Mouse (Mus musculus) erythroid progenitor cell, adult 5-6 weeks (primary cell): Measurements from ENCODE around the gene Zfp646. TPM values are rescaled to one million over a fixed set of nuclear protein-coding genes. Genes with fewer than 3 reads are reported as not detected.

Source experiments
- ATAC-seq: replicated peaks from 2 replicates; pipeline ENCODE4 v1.8.0; 2016; ENCODE audit warnings: moderate number of reproducible peaks, mild to moderate bottlenecking, moderate TSS enrichment, inconsistent platforms; ENCODE audit not compliant: poor library complexity, low FRiP score, severe bottlenecking
- total RNA-seq, 2 experiments: library from RNA; stranded (forward) in 1 of 2; stranded (reverse) in 1 of 2; fragments of 150-400 nt in 1 of 2; fragments of 186-747, 209-891 nt in 1 of 2; gene quantifications; 2 replicates each; pipeline versions ENCODE4 v1.2.3 to v1.2.4; 2015 to 2017; ENCODE audit warnings: low replicate concordance in 2 of 2

Zfp646 gene
- total RNA-seq, 2 experiments from 2014 or later, result 31.4 to 34.3 TPM

DNA sequence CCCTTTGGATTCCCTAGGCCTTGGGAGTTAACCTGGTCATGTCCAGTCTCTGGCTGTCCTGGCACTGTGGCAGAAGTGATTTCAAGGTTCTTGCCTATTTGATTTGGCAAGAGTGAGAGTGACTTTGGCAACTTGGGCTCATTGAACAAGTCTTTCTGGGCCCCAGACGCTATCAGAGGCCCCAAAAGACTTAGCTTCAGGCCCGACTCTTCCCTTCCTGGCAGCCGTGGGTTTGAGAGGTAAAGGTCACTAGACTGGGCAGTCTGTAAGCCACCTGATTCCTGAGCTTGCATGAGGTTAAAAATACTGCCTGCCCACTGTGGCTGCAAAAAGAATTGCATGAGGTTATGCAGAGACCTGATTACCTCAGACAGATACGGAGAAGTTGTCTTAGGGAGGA lies 32.6 kb downstream of the Zfp646 start:
- no peak for ATAC-seq

DNA sequence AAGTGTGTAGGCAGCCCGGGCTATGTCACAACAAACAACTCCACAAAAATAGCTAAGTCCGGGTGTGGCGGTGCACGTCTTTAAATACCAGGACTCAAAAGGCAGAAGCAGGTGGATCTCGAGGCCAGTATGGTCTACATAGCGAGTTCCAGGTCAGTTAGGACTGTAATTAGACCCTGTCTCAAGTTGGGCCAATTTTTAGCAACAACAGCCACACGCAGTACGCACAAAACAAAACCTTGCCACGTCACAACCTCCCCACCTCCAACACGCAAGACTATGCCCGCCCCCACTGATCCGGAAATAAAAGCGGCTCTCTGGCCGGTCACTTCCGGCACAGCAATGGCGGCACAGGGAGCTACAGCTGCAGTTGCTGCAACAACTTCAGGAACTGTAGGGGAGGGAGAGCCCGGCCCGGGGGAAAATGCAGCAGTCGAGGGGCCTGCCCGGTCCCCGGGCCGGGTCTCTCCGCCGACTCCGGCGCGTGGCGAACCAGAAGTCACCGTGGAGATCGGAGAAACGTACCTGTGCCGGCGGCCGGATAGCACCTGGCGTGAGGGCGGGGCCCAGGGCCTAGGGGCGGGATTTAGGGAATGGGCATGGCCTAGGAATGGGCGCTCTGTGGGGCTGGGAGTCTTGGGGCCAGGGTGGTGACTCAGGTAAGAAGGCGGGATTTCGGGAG lies 36.3 kb downstream of the Zfp646 start, which contains the start of gene Kat8:
Kat8 (plus strand) TSS at position 327 of the 682 bp plus-strand sequence.
- ATAC-seq, result peak; percentile 98

DNA sequence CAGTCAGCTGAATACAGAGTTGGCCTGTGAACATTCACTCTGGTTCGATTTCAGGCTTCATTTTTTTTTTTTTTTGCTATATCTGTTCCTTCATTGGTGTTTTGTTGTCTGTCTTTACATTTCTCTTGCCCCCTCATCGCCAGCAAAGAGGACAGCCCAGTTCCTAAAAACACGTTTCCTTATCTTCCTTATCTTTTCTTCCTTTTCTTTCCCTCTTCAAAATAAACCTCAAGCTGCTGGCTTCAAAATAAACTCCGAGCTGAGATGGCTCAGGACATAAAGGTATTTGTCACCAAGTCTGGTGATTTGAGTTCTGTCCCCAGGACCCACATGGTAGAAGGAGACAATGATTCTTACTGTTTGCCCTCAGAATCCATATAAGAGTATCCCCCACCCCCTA lies 36.9 kb downstream of the Zfp646 start:
- no peak for ATAC-seq

DNA sequence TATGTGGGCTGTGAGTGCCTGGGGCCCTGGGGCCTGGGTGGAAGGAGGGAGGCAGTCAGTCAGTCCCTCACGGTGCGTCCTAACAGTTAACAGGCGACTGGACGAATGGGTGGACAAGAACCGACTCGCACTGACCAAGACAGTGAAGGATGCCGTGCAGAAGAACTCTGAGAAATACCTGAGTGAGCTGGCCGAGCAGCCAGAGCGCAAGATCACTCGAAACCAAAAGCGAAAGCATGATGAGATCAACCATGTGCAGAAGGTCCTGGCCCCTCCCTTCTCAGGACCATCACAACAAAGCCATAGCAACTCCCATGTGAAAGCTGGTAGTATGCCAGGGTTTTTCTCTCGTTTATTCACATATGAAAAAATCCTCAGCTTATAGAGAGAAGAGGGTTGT lies 39.3 kb downstream of the Zfp646 start:
- no peak for ATAC-seq

DNA sequence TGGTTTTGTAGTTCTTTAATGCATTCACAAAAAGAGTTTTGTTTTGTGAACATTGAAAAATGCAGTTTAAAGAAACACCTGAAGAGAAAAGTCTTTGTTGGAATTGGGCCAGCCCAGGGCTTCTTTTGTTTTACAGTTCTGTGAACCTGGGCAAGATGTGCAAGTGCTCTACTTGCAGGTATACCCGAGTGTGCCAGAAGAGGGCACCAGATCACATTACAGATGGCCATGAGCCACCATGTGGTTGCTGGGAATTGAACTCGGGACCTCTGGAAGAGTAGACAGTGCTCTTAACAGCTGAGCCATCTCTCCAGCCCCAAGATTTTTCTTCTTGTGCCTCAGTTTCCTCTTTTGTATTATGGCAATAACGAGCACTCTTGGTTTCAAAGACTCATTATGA lies 42.2 kb downstream of the Zfp646 start:
- no peak for ATAC-seq

DNA sequence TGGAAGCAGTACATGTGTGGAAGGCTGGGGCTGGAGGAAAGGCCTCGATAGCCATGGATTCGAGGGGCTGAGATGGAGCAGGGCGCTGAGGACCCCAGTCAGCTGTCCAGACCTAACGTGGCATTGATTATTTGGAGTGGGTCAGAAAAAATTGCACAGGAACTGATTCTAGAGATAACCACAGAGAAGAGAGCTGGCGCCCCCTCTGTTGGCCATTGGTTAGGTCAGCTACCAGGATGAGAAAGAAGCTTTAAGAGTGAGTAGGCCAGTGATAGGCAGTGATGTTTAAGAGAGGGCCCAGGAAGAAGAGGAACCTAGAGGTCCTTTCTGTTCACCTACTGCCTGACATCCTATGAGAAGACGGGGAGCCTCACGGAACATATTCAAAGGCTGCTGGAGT lies 43.3 kb downstream of the Zfp646 start:
- no peak for ATAC-seq

DNA sequence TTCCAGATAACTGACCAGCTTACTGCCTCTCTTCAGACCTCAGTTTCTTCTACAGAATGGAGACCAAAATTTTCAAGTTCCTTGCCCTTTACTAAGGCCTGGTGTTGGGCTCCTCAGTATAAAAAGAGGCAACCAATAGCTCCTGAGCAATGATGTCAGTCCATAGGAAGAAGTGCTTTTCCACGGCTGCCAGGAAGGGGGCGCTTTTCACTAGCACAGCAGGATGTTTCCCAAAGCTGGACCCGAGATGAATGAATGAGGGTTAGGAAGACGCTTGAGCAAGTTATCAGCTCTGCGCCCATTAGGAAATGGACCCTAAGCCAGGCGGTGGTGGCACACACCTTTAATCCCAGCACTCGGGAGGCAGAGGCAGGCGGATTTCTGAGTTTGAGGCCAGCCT lies 45.5 kb downstream of the Zfp646 start:
- ATAC-seq, result no peak

DNA sequence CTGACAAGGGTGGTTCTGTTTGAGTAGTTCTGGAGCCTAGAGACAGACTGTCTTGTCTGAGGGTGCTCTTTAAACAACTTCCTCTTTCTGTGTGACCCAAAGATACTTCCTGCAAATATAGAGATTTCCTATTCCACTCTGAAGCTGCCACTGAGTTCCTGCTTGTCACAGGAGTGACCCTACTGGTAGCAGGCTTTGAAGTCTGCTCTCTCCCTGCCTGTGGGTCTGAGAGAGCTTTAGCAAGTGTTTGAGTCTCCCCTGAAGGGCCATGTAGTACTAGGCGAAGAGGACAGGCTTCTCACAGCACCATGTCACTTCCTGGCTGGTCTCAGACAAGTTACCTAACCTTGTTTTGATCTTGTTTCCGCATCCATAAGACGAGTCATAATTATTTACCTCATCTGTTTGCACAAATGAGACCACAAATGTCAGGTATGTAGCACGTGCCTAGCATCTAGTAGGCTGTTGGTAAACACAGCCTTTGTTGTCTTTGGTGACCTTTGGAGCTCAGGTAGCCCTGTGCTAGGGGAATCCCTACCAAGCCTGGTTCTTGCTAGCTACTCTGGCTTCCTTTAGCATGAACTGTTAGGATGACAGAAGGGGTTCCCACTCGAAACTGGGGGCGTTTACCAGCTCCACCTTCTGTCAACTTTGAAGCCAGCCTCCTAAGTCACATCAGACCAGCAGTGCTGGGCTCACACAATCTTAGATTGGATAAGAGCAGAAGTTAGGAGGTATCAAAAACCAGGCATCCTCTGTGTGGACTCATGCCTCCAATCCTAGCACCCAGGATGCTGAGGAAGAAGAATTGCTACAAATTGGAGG lies 46.6 kb downstream of the Zfp646 start:
- no peak for ATAC-seq

DNA sequence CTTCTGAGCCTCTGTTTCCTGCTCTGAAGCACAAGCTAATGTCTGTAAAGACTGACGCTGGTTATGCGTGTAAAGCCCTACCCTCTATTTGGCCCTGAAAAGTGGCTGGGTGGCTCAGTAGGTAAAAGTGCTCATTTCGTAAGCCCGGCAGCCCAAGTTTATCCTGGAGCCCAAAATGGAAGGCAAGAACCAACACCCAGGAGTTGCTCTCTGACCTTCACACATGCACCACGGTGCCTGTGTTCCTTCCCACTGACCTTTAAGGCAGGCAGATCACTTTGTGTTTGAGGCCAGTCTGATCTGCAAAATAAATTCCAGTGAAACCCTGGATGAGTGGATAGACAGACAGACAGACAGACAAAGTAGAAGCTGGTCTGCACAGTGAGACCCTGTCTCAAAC lies 47.7 kb downstream of the Zfp646 start:
- no peak for ATAC-seq

DNA sequence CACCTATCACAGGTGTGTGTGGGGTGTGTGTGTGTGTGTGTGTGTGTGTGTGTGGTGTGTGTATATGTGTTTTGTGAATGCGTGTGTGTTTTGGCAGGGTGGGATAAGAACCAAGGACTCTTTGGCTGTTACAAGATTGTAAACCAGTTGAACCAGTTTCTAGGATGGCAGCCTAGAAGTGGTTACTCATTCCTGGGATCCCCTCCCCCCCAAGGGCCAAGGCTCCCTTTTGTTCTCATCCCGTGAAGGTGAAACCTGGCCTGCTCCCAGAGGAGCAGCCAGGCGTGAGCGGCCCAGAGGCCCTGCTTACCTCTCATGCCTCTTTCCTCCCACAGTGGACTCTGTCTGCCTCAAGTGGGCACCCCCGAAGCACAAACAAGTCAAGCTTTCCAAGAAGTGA lies 49.2 kb downstream of the Zfp646 start:
- ATAC-seq, result no peak

DNA sequence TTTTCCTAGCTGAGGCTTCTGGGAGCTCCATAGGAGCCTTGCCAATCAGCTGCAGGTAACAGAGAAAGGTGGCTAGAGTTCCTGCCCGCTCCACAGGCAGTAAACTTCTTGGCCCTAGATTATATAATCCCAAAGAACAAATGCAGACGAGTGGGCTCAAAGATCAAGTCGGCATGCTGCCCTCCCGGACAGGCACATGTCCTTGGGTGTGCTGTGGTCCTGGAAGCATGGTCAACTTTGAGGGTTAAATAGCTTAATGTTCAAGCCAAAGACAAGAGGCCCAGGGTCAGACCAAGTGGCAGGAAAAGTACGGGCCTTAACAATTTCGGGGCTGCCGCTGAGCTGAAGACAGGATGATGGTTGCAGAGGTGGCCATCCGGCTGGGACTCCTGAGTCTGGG lies 50.0 kb downstream of the Zfp646 start:
- ATAC-seq, result no peak

DNA sequence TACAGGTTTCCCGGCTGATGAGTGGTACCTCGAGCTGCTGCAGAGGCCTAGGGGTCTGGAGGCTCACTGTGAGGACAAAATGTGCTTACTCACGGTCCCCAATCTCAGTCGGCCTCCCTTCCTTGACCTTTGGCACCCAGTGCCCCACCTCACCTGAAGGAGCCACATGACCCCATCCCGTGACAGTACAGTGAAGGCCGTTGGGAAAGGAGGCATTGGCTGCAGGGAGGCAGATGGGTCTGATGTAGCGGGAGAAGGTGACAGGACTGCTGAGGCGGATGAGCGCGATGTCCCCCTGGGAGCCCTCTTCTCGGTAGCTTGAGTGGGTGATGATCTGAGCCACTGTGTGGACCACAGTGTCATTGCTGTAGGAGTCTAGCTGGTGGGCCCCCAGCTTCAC lies 50.8 kb downstream of the Zfp646 start:
- no peak for ATAC-seq

DNA sequence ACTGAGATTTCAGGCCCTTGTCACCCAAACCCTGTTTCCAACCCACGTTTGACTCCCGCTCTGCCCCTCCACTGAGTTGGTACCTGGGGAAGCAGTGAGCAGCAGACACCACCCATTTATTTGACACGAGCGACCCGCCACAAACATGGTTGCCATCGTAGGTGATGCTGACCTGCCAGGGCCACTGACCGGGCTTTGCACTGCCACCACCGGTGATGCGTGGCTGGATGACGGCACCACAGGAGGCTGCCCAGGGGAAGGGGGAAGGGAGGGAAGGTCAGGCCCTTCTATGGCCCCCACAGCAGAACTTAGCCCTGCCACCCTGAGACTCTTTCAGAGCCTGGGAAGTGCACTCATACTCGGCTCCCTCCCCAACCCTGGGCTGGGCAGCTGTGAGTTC lies 51.7 kb downstream of the Zfp646 start:
- ATAC-seq, result no peak

DNA sequence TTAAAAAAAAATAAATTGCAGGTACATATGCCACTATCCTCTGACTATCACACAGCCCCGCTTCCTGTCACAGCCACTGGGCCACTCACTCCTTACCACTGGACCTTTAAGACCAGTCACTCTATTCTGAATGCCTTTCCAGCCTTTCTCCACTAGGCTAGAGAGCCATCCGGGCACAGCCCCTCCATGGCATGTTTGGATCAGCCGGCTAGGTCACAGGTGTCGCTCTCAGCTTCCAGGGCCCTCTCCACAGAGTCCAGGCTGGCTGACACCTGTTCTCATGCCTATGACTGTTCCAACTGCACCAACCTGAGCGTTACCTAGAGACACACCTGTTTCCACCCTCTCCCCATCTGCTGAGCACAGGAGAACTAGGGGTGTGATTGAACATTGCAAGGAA lies 52.6 kb downstream of the Zfp646 start:
- ATAC-seq, result no peak

DNA sequence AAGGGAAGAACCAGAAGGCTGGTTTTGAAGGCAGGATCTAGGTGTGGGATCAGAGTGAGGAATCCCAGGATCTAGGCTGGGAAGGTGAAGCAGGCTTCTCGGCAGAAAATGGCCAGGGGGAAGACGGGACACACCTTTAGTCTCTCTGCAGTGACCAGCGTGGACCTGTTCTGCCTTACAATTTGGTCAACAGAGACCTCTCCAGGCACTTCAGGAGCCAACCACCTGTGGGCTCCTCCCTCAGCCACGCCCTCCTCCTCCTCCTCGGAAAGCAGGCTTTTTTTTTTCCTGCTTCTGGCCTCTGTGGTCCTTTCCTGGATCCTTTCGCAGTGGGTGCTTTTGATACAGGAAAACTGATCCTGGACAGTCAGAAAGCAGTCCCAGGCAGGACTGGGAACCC lies 53.9 kb downstream of the Zfp646 start, which contains the start of gene Prss8:
Prss8 (minus strand) TSS at position 182 of the 400 bp plus-strand sequence.
- ATAC-seq, result no peak

DNA sequence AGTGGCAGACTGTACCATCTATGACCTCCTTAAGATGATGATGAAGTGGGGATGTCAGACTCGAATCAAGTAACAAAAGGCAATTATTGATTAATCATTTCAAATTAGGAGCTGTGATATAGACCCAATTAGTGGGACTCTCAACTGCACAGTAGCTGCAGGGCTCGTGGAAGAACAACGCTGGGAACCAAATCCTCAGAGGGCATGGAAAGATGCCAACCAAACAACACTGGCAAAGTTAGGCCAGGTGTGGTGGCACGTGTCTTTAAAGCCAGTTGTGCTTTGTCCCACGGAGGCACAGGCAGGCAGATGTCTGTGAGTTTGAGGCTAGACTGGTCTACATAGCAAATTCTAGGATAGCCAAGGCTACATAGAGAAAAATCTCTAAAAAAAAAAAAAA lies 54.6 kb downstream of the Zfp646 start:
- ATAC-seq, result no peak

DNA sequence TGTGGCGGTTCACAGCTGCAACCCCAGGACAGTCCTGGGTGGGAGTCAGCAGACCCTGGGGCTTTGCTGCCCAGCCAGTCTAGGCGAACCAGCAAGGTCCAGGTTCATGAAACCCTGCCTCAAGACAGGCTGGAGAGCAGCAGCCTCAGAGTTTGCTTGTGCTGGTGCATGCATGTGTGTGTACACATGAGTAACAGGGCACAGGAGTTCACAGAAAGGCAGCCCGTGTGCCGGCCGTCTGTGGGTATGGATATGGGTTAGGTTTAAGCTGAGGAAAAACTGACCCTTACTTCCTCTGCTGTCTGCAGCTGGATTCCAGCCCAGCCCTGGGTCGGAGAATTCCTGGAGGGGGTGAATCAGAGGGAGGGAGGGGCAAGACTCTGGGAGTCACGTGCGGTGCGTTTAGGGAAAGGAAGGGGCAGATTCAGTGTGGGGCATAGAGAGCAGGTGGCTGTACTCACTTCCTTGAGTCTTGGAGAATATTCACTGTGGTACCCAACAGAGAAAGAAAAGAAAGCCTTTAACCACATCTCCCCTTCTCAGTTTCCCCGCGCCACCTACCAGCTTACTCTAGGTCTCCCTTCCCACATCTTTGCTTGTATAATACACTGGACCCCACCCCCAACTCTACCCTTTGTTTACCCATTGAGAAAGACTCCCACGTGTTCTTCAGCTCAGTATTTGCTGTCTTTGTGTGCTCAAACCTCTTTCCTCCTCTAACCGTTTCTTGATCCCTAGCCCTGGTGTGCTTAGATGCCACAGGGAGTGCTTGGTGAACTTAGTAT lies 55.5 kb downstream of the Zfp646 start:
- no peak for ATAC-seq

DNA sequence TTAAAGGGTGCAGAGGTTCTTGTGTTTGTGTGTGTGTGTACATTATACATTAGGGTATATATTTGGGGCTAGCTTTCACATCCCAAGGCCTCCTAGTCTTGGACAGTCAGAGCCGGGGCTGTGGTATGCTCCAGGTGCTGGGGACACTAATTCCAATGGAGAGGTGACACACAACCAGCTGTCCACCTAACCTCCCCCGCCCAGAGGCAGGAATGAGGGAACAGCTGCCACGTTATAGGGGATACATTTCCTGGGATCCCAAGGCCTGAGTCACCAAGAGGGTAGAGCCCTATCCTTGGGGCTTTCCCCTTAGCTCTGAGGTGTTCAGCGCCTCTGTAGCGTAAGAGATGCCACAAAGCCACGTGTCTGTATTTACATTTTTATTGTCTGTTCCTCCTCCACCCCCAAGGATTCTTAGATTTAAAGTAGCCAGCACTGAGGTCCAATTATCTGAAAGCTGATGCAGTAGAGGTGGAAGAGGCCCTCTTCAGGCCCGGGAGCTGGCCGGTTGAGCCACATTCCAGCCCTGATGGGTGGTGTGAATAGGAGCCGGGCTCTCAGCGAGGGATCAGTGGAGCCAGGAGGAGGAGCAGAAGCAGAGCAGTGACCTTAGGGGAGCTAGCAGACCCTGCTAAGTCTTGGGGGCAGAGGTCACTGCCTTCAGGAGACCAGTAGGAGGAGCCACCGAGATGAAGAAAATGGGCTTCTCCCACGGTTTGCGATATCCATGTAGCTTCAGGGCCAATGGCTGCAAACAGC lies 56.4 kb downstream of the Zfp646 start:
- ATAC-seq, result no peak

DNA sequence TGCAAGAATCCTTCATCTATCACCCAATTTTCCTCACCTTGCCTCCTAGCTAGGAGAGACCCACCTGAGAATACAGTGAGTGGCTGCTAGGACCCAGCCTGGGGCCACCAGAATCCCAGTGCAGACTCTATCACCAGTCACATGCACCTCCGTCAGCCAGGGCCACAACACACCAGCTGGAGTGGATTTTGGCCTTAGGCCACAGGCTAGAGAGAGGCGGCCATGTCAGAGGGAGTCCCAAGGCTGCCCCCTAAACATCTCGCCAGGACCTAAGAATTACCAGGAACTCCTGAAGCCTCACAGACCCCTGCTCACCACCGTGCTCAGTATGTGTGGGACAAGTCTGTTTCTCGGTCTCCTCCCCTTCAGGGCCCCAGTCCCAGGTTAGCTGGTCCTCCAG lies 58.1 kb downstream of the Zfp646 start:
- no peak for ATAC-seq
